Mouse (Mus musculus): ENCODE measurements around the gene Mlph.
A peak's percentile ranks its signal among the peaks of the same experiment; 100 is the strongest.

Mlph gene

GRCm38 (mm10) chr1:90914948-90915569 is at the start of gene Mlph:
Mlph (plus strand) TSS chr1:90915085.
- peak within 1 kb of the TSS; percentile 76 for H3K4me3 ChIP-seq (replicated peaks; ENCODE audit: low read length)
- no peaks in the 10 kb centered on the region for H3K36me3 ChIP-seq (ENCODE audit: insufficient read depth, low read length)
- H3K9me3 ChIP-seq (ENCODE audit: low read length) = peaks cover 9% of the 10 kb centered on the region
- peaks cover 43% of the 10 kb centered on the region for H3K27me3 ChIP-seq (ENCODE audit: insufficient read depth, low read length)
- TF ChIP-seq CTCF (conservative IDR thresholded peaks at IDR 0.05; ENCODE audit: low read length) = no peak
- TF ChIP-seq POU5F1 (IDR thresholded peaks at IDR 0.05; ENCODE audit: borderline replicate concordance, low read length) = no peak
- TF ChIP-seq NANOG (IDR thresholded peaks at IDR 0.05; ENCODE audit: borderline replicate concordance, low read length) = no peak
- peaks cover 10% of the 10 kb centered on the region for H3K4me1 ChIP-seq (replicated peaks; ENCODE audit: low read depth, low read length)

- Histone ChIP-seq H3K36me3 (ENCODE audit: insufficient read depth, low read length) (no peaks in the 10 kb centered on the region), H3K4me3 (replicated peaks; ENCODE audit: low read length) (no peak overlapping the region), H3K27me3 (ENCODE audit: insufficient read depth, low read length) (no peaks in the 10 kb centered on the region), H3K4me1 (replicated peaks; ENCODE audit: low read depth, low read length) (no peaks in the 10 kb centered on the region), H3K9me3 (ENCODE audit: low read length) (no peaks in the 10 kb centered on the region)
- TF ChIP-seq NANOG (IDR thresholded peaks at IDR 0.05; ENCODE audit: borderline replicate concordance, low read length) = no peak
- TF ChIP-seq CTCF (conservative IDR thresholded peaks at IDR 0.05; ENCODE audit: low read length) = no peak
- no peak for TF ChIP-seq POU5F1 (IDR thresholded peaks at IDR 0.05; ENCODE audit: borderline replicate concordance, low read length)
These were observed 48.2 kb upstream of the Mlph start for GRCm38 (mm10) chr1:90866734-90867133.

DNA sequence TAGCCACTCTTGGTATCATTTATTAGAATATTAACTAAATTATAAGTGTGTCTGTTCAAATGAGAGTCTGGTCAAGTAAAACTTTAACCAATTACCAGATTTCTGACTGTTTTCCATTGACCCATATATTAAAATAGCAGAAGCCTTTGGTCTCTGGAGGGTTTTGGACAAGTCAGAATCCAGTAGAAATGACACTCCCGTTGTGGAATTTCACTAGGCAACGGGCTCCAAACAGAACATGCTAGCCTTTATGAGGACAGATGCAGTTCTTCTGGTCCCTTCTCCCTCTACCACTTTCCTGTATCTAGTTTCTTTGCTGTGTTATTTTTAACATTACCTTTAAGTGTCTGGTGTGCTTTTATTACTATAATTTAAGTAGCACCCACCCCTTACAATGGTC is 44.3 kb upstream of the Mlph start:
- H3K4me3 ChIP-seq (replicated peaks; ENCODE audit: low read length) = no peak overlapping the region
- no peaks in the 10 kb centered on the region for H3K9me3 ChIP-seq (ENCODE audit: low read length)
- no peaks in the 10 kb centered on the region for H3K4me1 ChIP-seq (replicated peaks; ENCODE audit: low read depth, low read length)
- TF ChIP-seq NANOG (IDR thresholded peaks at IDR 0.05; ENCODE audit: borderline replicate concordance, low read length) = no peak
- TF ChIP-seq CTCF (conservative IDR thresholded peaks at IDR 0.05; ENCODE audit: low read length) = no peak
- TF ChIP-seq POU5F1 (IDR thresholded peaks at IDR 0.05; ENCODE audit: borderline replicate concordance, low read length) = no peak
- peaks cover 5% of the 10 kb centered on the region for H3K27me3 ChIP-seq (ENCODE audit: insufficient read depth, low read length)
- H3K36me3 ChIP-seq (ENCODE audit: insufficient read depth, low read length) = no peaks in the 10 kb centered on the region

- Histone ChIP-seq H3K4me3 (replicated peaks; ENCODE audit: low read length) (no peak overlapping the region), H3K4me1 (replicated peaks; ENCODE audit: low read depth, low read length) (no peaks in the 10 kb centered on the region), H3K36me3 (ENCODE audit: insufficient read depth, low read length) (no peaks in the 10 kb centered on the region), H3K27me3 (ENCODE audit: insufficient read depth, low read length) (peaks cover 5% of the 10 kb centered on the region), H3K9me3 (ENCODE audit: low read length) (no peaks in the 10 kb centered on the region)
- TF ChIP-seq NANOG (IDR thresholded peaks at IDR 0.05; ENCODE audit: borderline replicate concordance, low read length) (no peak), POU5F1 (IDR thresholded peaks at IDR 0.05; ENCODE audit: borderline replicate concordance, low read length) (no peak), CTCF (conservative IDR thresholded peaks at IDR 0.05; ENCODE audit: low read length) (no peak)
These were observed 39.5 kb upstream of the Mlph start for GRCm38 (mm10) chr1:90875371-90875770.

- Histone ChIP-seq H3K4me3 (replicated peaks; ENCODE audit: low read length) (no peak overlapping the region), H3K27me3 (ENCODE audit: insufficient read depth, low read length) (peaks cover 5% of the 10 kb centered on the region), H3K36me3 (ENCODE audit: insufficient read depth, low read length) (no peaks in the 10 kb centered on the region), H3K4me1 (replicated peaks; ENCODE audit: low read depth, low read length) (no peaks in the 10 kb centered on the region), H3K9me3 (ENCODE audit: low read length) (no peaks in the 10 kb centered on the region)
- TF ChIP-seq POU5F1 (IDR thresholded peaks at IDR 0.05; ENCODE audit: borderline replicate concordance, low read length) (no peak), CTCF (conservative IDR thresholded peaks at IDR 0.05; ENCODE audit: low read length) (no peak), NANOG (IDR thresholded peaks at IDR 0.05; ENCODE audit: borderline replicate concordance, low read length) (no peak)
These were observed 38.9 kb upstream of the Mlph start for GRCm38 (mm10) chr1:90875961-90876360.

- H3K36me3 ChIP-seq (ENCODE audit: insufficient read depth, low read length) = no peaks in the 10 kb centered on the region
- H3K27me3 ChIP-seq (ENCODE audit: insufficient read depth, low read length) = peaks cover 5% of the 10 kb centered on the region
- H3K9me3 ChIP-seq (ENCODE audit: low read length) = peaks cover 2% of the 10 kb centered on the region; the same call in 1 of the 2 replicates
- H3K4me1 ChIP-seq (replicated peaks; ENCODE audit: low read depth, low read length) = no peaks in the 10 kb centered on the region
- H3K4me3 ChIP-seq (replicated peaks; ENCODE audit: low read length) = no peak overlapping the region
- TF ChIP-seq POU5F1 (IDR thresholded peaks at IDR 0.05; ENCODE audit: borderline replicate concordance, low read length) (no peak), CTCF (conservative IDR thresholded peaks at IDR 0.05; ENCODE audit: low read length) (no peak), NANOG (IDR thresholded peaks at IDR 0.05; ENCODE audit: borderline replicate concordance, low read length) (no peak)
These were observed 38.2 kb upstream of the Mlph start for GRCm38 (mm10) chr1:90876486-90877270.

GRCm38 (mm10) chr1:90885771-90886460 is 29.0 kb upstream of the Mlph start:
- H3K4me1 ChIP-seq (replicated peaks; ENCODE audit: low read depth, low read length) = no peaks in the 10 kb centered on the region; the same call in 1 of the 2 replicates
- no peaks in the 10 kb centered on the region for H3K36me3 ChIP-seq (ENCODE audit: insufficient read depth, low read length)
- no peaks in the 10 kb centered on the region for H3K27me3 ChIP-seq (ENCODE audit: insufficient read depth, low read length)
- TF ChIP-seq CTCF (conservative IDR thresholded peaks at IDR 0.05; ENCODE audit: low read length) (no peak), NANOG (IDR thresholded peaks at IDR 0.05; ENCODE audit: borderline replicate concordance, low read length) (no peak), POU5F1 (IDR thresholded peaks at IDR 0.05; ENCODE audit: borderline replicate concordance, low read length) (no peak)
- H3K4me3 ChIP-seq (replicated peaks; ENCODE audit: low read length) = no peak overlapping the region
- H3K9me3 ChIP-seq (ENCODE audit: low read length) = peaks cover 54% of the 10 kb centered on the region

DNA sequence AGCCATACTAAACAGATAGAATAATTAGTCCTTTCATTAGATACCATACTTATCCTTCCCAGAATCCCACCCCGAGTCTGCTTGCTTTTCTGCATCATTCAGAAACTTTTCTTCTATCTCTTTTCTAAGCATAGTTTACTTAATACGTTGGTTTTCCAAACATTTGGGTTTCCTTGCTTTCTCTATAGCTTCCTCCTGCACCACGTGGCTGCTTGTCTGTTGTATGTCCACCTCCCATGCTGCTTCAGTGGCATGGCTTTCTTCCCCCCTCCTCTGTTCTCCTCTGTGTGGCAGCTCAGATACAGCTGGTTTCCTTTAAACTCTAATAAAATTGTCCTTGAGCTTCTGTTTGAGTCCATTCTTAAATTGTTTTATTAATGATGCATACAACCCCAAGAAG is 20.4 kb upstream of the Mlph start:
- TF ChIP-seq POU5F1 (IDR thresholded peaks at IDR 0.05; ENCODE audit: borderline replicate concordance, low read length) (no peak), CTCF (conservative IDR thresholded peaks at IDR 0.05; ENCODE audit: low read length) (no peak), NANOG (IDR thresholded peaks at IDR 0.05; ENCODE audit: borderline replicate concordance, low read length) (no peak)
- Histone ChIP-seq H3K4me1 (replicated peaks; ENCODE audit: low read depth, low read length) (peaks cover 7% of the 10 kb centered on the region), H3K27me3 (ENCODE audit: insufficient read depth, low read length) (no peaks in the 10 kb centered on the region), H3K9me3 (ENCODE audit: low read length) (peaks cover 43% of the 10 kb centered on the region), H3K36me3 (ENCODE audit: insufficient read depth, low read length) (no peaks in the 10 kb centered on the region), H3K4me3 (replicated peaks; ENCODE audit: low read length) (no peak overlapping the region)

Measured in E14TG2a.4 (cell line).